Mouse (Mus musculus) B cell, adult 2 months (primary cell): ENCODE measurements around the gene Sebox.

ENCODE experiments used
- DNase-seq, 2 experiments: peaks; one replicate each; pipeline ENCODE4 v3.0.0; 2022

Sebox gene

GRCm38 (mm10) chr11:78502909-78503650 lies at the start of gene Sebox:
Sebox (plus strand) TSS chr11:78503447.
- DNase-seq = no peak

DNA sequence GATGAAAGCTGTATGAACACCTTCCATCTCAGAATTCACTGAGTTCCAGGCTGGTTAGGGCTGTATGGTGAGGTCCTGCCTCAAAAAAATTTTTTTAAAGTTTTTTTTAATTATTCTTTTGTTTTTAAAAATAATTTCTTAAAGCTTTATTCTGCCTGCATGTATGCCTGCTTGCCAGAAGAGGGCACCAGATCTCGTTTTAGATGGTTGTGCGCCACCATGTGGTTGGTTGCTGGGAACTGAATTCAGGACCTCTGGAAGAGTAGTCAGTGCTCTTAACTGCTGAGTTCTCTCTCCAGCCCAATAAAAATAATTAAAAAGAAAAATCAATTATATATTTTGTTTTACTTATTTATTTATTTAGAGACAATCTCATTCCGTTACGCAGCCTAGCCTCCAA lies 49.6 kb upstream of the Sebox start:
- DNase-seq = peak; percentile 84 to 87

DNA sequence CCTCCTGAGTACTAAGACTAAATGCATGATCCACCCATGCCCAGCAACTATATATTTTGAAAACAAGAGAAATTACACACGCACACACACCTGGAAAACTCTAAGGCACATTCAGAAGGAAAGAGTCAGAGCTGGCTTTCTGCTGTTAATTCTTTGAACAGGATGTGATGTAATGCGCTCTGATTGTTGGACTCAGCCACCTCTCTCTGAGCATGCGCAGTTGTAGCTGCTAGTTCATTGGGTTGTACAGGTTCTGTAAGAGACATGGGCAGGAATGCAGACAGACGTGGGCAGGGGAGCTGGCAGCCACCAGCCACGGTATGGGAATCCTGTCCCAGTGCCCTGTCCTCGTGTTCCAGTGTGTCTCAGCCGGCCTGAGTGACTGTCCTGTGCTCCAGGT lies 49.0 kb upstream of the Sebox start:
- DNase-seq = no peak

DNA sequence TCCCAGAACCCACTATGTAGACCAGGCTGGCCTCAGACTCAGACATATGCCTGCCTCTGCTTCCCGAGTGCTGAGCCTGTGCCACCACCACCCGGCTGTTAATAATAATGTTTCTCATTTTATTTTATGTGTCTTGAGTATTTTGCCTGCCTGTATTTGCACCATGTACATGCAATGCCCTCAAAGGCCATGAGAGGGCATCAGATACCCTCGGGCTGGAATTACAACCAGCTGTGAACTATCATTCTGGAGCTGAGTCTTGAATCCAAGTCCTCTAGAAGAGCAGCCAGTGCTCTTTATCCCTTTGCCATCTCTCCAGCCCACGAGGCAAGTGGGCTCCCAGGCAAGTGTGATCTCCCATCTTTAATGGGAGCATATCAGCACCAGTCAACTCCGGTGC lies 47.9 kb upstream of the Sebox start:
- DNase-seq = peak; percentile 52 to 58

DNA sequence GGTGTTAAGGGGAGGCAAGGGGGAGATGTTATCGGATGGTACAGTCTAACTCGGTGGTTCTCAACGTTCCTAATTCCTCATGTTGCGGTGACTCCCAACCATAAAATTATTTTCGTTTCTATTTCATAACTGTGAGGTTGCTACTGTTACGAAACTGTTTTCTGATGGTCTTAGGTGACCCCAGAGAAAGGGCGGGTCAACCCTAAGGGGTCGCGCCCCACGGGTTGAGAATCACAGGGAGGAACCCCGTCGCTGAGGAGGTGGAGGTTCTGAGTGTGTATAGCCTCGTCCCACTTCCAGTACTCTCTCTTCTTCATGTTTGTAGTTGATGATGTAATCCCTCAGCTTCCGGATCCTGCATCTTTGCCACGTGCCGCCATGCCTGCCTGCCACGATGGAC lies 44.5 kb upstream of the Sebox start:
- no peak for DNase-seq

- DNase-seq = peak; percentile 39 to 43
Measured at GRCm38 (mm10) chr11:78461894-78462293, 41.4 kb upstream of the Sebox start.

- no peak for DNase-seq
Measured at GRCm38 (mm10) chr11:78462669-78463068, 40.6 kb upstream of the Sebox start.

GRCm38 (mm10) chr11:78463286-78464036 lies 39.8 kb upstream of the Sebox start:
- DNase-seq = no peak

DNA sequence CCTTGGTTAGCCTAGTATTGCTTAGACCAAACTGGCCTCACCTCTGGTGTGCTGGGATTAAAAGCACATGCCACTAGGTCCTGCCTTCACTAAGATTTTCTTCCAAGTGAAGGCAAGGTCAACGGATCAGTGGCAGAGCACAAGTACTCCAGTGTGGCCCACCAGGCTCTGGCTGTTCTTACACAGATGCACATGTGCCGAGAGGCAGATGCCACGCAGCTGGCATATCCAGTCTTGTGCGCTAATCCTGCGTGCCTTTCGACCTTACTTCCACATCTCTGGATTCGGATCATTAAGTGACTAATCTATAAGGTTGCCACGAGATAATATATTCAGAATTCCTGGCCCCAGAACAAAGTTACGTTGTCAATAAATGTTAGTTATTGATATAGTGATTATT lies 38.1 kb upstream of the Sebox start:
- no peak for DNase-seq

DNA sequence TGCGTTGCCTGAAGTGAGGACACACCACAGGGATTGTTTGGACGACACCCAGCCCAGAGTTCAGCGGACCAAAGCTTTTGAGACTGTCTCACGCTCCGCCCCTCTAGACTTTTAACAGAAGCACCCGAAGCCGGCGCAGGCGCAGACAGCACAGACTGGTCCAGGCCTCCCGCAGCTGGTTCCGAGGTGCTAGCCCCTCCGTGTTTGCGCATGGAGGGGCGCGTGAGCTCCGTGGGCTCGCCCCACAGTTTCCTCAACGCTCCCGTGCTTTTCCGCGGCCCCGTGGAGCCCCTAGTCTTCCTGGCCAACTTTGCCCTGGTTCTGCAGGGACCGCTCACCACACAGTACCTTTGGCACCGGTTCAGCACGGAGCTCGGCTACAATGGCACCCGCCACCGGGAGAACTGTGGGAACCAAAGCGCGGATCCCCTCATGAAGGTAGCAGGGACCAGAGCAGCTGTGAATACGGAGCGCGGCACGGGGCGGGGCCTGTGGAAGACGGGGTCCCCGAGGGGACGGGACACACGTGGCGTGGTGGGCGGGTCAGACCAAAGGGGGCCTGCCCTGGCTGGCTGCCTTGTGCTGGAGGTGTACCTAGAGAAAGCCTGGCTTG lies 37.6 kb upstream of the Sebox start, which contains the start of gene Slc46a1:
Gene Slc46a1, plus strand, starts transcription at position 130 of the 613 bp plus-strand sequence.
- peak; percentile 80 to 83 for DNase-seq

DNA sequence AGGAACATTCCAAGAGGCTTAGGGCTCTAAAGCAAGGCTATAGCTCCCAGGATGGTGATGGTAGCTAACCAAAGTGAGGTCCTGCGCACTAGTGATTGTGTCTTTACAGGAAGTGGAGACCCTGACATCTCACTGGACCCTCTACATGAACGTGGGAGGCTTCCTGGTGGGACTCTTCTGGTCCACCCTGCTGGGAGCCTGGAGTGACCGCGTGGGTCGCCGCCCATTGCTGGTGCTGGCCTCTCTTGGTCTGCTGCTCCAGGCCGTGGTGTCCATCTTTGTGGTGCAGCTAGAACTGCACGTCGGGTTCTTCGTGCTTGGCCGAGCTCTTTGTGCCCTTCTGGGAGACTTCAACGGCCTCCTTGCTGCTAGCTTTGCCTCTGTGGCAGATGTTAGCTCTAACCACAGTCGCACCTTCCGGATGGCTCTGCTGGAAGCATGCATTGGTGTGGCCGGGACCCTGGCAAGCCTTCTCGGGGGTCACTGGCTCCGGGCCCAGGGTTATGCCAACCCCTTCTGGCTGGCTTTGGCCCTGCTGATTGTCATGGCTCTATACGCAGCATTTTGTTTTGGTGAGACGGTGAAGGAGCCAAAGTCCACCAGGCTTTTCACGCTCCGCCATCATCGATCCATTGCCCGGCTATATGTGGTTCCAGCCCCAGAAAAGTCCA lies 36.9 kb upstream of the Sebox start:
- no peak for DNase-seq

GRCm38 (mm10) chr11:78467515-78467914 lies 35.7 kb upstream of the Sebox start:
- no peak for DNase-seq

- no peak for DNase-seq
Measured at GRCm38 (mm10) chr11:78467932-78468331, 35.3 kb upstream of the Sebox start.

- DNase-seq = no peak
Measured at GRCm38 (mm10) chr11:78471326-78472103, 31.7 kb upstream of the Sebox start.

DNA sequence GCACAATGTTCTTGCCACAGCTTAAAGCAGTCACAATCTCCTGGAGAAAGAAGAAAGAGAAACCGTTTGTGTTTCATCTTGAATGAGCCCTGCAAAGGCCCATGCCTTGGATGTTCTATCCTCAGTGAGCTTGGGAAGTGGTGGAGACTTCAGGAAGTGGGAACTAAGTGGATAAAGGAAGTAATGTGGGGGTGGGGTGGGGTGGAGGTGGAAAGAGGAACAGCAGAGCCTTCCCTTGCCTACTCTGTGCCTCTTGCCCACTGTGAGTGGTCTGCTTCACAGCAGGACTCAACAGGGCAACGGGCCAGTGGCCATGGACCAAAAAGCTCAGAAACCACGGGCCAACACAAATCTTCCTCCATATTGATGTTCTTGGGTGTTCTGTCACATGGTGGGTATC lies 28.0 kb upstream of the Sebox start:
- DNase-seq = no peak

GRCm38 (mm10) chr11:78483639-78484038 lies 19.6 kb upstream of the Sebox start:
- DNase-seq = no peak

DNA sequence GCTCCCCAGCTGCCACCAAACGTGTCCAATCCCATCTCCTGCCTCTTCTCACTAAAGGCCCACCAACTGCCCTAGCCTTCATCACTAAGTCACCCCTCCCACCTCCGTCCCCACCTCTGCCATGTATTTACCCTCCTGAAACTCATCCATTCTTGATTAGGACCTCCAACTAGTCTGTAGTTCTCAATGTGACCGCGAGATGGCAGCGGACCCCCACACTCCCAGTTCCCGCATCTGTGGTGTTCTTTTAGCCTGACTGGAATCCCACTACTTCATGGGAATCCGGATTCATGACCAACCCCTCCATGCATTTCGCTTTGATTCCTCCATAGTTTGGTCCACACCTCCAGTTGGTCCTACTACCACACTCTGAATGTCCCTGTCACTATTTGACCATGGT lies 15.1 kb upstream of the Sebox start:
- DNase-seq = peak; percentile 74 to 76

GRCm38 (mm10) chr11:78490781-78491241 lies 12.4 kb upstream of the Sebox start:
- no peak for DNase-seq

- peak; percentile 33 to 40 for DNase-seq
Measured at GRCm38 (mm10) chr11:78495904-78496303, 7.3 kb upstream of the Sebox start.

DNA sequence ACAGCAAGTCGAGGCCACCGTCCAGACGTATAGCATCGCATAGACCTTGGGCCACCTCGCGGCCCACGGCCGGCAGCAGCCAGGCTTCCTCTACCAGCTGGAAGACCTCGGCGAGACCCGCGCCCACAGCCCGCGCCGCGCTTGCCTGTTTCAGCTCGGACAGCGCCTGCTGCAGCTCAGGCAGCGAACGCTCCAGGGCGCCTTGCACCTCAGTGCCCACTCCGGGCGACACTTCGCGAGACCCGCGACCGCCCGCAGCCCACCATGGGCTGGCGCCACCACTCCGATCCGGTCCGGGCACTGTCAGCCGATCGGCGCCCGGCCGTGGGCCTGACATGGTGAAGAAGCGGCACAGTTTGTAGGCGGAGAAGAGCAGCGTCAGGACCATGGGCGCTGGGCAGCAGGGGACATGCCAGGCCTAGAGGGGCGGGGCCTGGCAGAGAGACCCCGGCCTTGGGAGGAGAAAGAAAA lies 6.1 kb upstream of the Sebox start:
- DNase-seq = peak; percentile 34 to 41

- peak; percentile 99 to 100 for DNase-seq
Measured at GRCm38 (mm10) chr11:78497544-78498522, 5.4 kb upstream of the Sebox start, which contains the start of gene Sarm1. Sarm1 (minus strand) TSS chr11:78497754.
